Mouse (Mus musculus) left cerebral cortex, adult 8-10 months (tissue): Measurements from ENCODE around the gene Vmn1r87. TPM values are rescaled to one million over a fixed set of nuclear protein-coding genes. Genes with fewer than 3 reads are reported as not detected.

ENCODE experiments used
- DNase-seq, 2 experiments: peaks; one replicate each; pipeline ENCODE4 v3.0.0; 2022; ENCODE audit warnings: low spot score in 2 of 2
- total RNA-seq, 4 experiments: library from RNA; stranded (reverse); gene quantifications; 2 replicates each; pipeline ENCODE4 v1.2.4; 2022

Gene Vmn1r87
- not detected for total RNA-seq

DNA sequence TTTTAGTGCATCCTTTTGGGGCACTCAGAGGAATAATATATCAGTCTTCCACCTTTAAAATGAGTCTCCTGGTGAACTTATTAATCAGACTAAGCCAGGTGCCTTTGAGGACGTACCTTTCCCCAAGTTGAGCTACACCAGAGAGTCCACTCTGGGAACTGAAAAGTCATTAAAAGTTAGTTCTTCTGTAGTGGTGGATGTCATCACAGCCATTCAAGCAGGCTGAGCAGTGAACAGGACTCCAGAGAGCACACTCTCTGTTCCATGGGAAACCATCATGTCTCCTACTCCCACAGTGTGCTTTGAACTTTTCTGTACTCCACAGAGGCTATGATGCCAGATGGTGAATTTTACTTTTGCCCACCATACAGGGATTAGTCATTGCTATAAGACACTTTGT lies at the start of gene Vmn1r87:
Gene Vmn1r87 (minus strand): TSS at position 101 of the 400 bp plus-strand sequence.
- no peak for DNase-seq

DNA sequence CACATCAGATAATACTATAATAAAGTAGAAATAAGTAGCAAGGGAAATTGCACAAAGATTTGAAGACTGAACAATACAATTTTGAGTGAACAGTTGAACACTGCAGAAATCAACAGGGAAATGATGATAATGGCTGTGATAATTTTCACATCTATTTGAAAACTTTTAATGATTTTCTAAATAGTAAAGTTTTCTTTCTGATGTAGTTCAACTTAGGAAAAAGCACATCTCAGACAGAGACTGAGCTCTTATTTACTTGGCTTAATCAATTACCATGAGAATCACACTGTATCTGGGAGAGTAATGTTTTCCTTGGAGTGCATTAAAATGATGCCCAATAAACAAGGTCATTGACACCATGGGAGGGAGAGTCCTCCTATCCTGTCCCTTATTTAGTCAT lies 19.3 kb upstream of the Vmn1r87 start, which contains the start of gene Vmn1r88:
Gene Vmn1r88 (plus strand): TSS at position 301 of the 400 bp plus-strand sequence.
- no peak for DNase-seq

DNA sequence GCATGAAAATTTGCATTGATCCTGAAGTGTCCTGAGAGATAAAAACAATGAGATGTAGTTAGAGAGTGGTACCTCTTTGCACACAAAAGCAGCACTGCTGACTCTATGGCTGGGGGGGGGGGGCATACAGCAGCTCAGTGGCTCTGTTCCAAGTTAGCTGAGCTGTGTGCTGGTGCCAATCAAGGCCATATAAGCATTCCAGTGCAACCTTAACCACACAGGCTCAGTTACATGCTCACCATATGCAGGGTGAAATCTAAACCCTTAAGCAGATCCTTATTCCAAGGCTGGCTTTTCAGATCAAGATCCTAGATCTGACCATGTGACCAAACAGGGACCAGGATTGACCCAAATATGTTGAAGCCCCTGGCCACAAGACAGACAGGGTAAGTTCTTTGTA lies 2.6 kb downstream of the Vmn1r87 start:
- DNase-seq: no peak

DNA sequence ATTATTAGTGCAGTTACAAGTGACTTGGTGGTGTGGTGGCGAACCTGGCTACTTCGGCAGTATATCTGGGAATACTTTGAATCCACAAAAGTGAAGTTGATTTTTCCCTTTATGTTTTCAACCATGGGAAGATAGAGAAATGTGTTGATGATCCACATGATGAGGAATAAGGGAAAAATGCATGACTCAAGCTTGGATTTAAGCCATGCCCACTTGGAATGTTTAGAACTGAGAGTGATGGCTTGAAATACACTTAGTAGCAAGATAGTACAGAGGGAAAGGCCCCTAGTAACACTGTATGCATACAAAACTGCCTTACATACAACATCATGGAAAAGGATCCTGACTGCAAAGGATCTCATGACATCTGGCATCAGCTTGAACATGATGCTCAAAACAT lies 8.1 kb downstream of the Vmn1r87 start:
- no peak for DNase-seq

DNA sequence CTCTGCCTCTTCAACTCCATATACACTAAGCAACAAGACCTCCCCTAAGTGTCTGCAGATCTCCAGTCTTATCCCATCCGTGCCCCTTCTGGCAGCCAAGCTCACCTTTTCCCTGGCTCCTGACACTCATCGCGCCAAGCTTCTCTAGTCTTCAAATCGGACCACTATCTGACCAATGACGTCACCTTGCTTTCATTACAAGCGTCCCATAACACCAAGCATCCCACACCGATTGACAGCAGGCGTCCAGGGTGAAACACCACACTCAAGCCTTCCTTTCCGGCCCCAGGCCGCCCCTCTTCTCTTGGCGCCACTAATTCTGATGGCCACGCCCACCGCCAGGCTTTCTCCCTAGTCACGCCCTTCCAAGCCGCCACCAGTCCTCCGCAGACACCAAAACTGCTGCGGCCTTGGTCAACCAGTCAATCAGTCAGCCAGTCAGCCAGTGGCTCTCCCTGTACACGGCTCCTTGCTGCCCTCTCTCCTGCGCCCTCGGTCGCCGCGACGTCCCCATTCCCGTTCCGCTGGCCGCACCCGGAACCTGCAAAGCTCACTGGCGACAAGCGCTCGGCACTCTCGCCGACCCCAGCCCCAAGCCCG lies 16.3 kb downstream of the Vmn1r87 start:
- peak in 1 of 2 experiments; percentile 1 for DNase-seq

DNA sequence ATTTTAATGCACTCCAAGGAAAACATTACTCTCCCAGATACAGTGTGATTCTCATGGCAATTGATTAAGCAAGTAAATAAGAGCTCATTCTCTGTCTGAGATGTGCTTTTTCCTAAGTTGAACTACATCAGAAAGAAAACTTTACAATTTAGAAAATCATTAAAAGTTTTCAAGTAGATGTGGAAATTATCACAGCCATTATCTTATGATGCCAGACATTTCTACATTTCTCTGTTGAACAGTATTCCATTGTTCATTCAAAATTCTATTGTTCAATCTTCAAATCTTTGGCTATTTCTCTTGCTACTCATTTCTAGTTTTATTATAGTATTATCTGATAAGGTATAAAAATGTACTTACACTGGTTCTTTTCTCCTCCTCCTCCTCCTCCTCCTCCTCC lies 20.1 kb downstream of the Vmn1r87 start, which contains the start of gene Vmn1r86:
Gene Vmn1r86 (minus strand): TSS at position 101 of the 400 bp plus-strand sequence.
- no peak for DNase-seq

DNA sequence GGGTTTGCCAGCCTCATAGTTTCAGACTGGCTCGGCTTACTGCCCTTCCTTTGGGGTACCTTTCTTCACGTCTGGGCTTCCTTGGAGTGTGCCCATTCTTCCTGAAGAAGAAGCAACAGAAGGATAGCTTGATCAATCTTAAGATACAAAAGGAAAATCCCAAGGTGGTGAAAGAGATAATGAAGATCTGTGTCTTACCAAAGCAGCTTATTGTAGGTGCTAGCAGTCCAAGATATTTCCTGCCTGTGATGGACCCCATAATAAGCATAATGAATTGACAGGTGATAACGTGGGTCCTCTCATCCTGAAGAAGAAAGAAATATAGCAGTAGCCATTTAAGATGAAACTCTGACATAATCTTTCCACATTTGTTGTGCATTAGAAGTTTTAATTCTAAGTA lies 44.9 kb downstream of the Vmn1r87 start, which contains the start of gene Vmn1r85:
Gene Vmn1r85 (minus strand): TSS at position 101 of the 400 bp plus-strand sequence.
- no peak for DNase-seq

Other genes with a start within 250 kb of the Vmn1r87 start
- 10 to 100 TPM; 12.7 to 15.0 (median 13.7) TPM for gene Zscan22, start 242.3 kb downstream of the Vmn1r87 start, total RNA-seq
- 100 to 1,000 TPM; 432 to 451 (median 444) TPM for gene Rps5, start 217.9 kb downstream of the Vmn1r87 start, total RNA-seq
- 1 to 10 TPM in 3 of 4 experiments, under 1 TPM in 1; 0.98 to 1.5 (median 1.2) TPM for gene Rnf225, start 212.7 kb downstream of the Vmn1r87 start, total RNA-seq
- 10 to 100 TPM in 1 of 4 experiments, 1 to 10 TPM in 3; 9.2 to 10.1 (median 9.7) TPM for gene Zfp324, start 174.3 kb downstream of the Vmn1r87 start, total RNA-seq
- 10 to 100 TPM in 1 of 4 experiments, 1 to 10 TPM in 3; 6.7 to 10.2 (median 8.6) TPM for gene Zfp446, start 162.3 kb downstream of the Vmn1r87 start, total RNA-seq
- gene Slc27a5, start 142.0 kb downstream of the Vmn1r87 start, total RNA-seq: under 1 TPM in 1 of 4 experiments, not detected in 3; 0.37 TPM
- gene Trim28, start 141.0 kb downstream of the Vmn1r87 start, total RNA-seq: 100 to 1,000 TPM; 218 to 241 (median 229) TPM
- gene Zbtb45, start 130.1 kb downstream of the Vmn1r87 start, total RNA-seq: 10 to 100 TPM; 34.2 to 36.9 (median 34.3) TPM
- 100 to 1,000 TPM; 152 to 158 (median 152) TPM for gene Chmp2a, start 105.3 kb downstream of the Vmn1r87 start, total RNA-seq
- 100 to 1,000 TPM; 220 to 248 (median 229) TPM for gene Ube2m, start 101.9 kb downstream of the Vmn1r87 start, total RNA-seq
- gene Mzf1, start 85.4 kb downstream of the Vmn1r87 start, total RNA-seq: 10 to 100 TPM; 12.2 to 14.3 (median 13.1) TPM
- under 1 TPM in 1 of 4 experiments, not detected in 3; 0.05 TPM for gene Vmn1r85, start 45.0 kb downstream of the Vmn1r87 start, total RNA-seq
- not detected for gene Vmn1r86, start 20.2 kb downstream of the Vmn1r87 start, total RNA-seq
- under 1 TPM; 0.11 to 0.22 (median 0.17) TPM for gene Vmn1r88, start 19.4 kb upstream of the Vmn1r87 start, total RNA-seq
- not detected for gene Vmn1r89, start 72.9 kb upstream of the Vmn1r87 start, total RNA-seq
- gene Lig1, start 137.1 kb upstream of the Vmn1r87 start, total RNA-seq: 10 to 100 TPM in 3 of 4 experiments, 1 to 10 TPM in 1; 9.0 to 10.7 (median 10.6) TPM
- gene Zswim9, start 138.6 kb upstream of the Vmn1r87 start, total RNA-seq: 10 to 100 TPM; 14.6 to 17.4 (median 15.5) TPM
- gene Pla2g4c, start 184.5 kb upstream of the Vmn1r87 start, total RNA-seq: under 1 TPM; 0.16 to 0.59 (median 0.42) TPM